Mouse (Mus musculus) embryonic fibroblast, embryonic 13.5 days (primary cell): ENCODE data around the gene Alg14. TPM values are rescaled to one million over a fixed set of nuclear protein-coding genes. Genes with fewer than 3 reads are reported as not detected.

Source experiments
- H3K27ac ChIP-seq: 2 replicates; pipeline ENCODE4 v1.5.1; 2012; ENCODE audit warnings: low read length, control low read depth, inconsistent platforms; ENCODE audit not compliant: insufficient read depth
- H3K4me1 ChIP-seq: 2 replicates; pipeline ENCODE4 v1.6.1; 2011; ENCODE audit warnings: low read length; ENCODE audit not compliant: control insufficient read depth, insufficient read depth
- H3K4me3 ChIP-seq: 2 replicates; pipeline ENCODE4 v1.5.1; 2011; ENCODE audit warnings: mild to moderate bottlenecking, control low read depth, low read length; ENCODE audit not compliant: insufficient read depth
- CTCF ChIP-seq: IDR thresholded peaks from 2 replicates; pipeline ENCODE4 v1.5.1; 2011; ENCODE audit warnings: mild to moderate bottlenecking, control low read depth, low read length, moderate library complexity, borderline replicate concordance; ENCODE audit not compliant: insufficient read depth
- POLR2A ChIP-seq: IDR thresholded peaks from 2 replicates; pipeline ENCODE4 v1.6.1; 2011; ENCODE audit warnings: low read depth, mild to moderate bottlenecking, control low read depth, low read length, moderate library complexity
- polyA plus RNA-seq: library from polyadenylated mRNA; stranded (reverse); fragments of >200 nt; gene quantifications from 2 replicates; pipeline ENCODE4 v1.2.4, GENCODE M21; 2011; ENCODE audit warnings: low read depth; ENCODE audit not compliant: missing spikeins, insufficient read length

Alg14 gene
- polyA plus RNA-seq, 1 experiment: 49.0 TPM

DNA sequence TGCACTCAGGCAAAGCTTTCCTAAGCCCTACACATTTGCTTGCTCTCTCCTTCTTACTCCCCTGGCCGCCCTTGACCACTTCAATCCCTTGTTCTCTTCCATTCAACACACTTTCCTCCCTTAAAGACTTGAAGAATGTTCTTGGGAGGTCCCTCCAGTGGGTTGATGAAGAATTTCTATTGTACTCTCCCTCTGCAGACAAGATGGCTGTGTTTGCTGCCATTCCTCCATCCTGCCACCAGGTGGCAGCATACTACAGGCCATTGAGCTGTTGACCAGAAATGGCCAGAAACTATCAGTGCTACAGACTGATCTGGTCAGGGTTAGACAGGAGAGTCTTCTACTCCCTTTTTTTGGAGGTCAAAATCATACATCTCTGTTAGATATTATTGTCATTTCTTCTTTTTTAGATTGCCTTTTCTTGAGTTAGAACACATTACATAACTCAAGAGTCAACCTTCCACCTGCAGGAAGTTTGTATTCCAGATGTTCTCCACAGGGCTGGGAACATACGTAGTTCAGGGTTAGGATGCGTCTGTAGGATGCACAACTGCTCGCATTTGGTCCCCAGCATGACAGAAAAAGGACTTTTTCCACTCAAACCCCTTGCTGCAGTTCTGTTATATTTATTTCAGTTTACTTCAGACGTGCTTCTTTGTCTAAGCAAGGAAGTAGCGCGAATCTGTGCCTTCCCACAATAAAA lies 16.1 kb downstream of the Alg14 start:
- TF ChIP-seq POLR2A: no peak
- TF ChIP-seq CTCF: peak; percentile 89
- H3K4me1 ChIP-seq: no peaks in the 10 kb centered on the region
- H3K27ac ChIP-seq: no peak overlapping the region
- no peak overlapping the region for H3K4me3 ChIP-seq

DNA sequence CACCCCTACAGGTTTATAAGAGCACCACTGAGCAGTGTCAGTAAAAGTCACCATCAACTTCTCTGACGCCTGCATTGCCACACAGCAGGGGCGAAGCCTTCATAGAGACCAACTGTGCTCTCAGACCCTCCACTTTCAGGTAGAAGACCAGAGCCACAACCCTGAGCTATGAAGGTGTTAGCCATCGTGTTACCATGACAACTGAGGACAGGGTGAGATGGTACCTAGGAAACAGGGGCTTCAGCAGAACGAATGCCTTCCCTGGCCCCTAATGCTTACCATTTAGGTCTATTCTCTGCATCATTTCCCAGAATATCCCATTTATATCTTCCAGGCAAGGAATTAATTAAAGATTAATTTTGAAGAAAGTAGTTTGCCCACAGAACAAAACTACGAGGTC lies 17.4 kb downstream of the Alg14 start:
- Histone ChIP-seq H3K27ac (no peak overlapping the region), H3K4me3 (no peak overlapping the region), H3K4me1 (peaks cover 2% of the 10 kb centered on the region; the same call in 1 of the 2 replicates)
- TF ChIP-seq CTCF: no peak
- TF ChIP-seq POLR2A: no peak

DNA sequence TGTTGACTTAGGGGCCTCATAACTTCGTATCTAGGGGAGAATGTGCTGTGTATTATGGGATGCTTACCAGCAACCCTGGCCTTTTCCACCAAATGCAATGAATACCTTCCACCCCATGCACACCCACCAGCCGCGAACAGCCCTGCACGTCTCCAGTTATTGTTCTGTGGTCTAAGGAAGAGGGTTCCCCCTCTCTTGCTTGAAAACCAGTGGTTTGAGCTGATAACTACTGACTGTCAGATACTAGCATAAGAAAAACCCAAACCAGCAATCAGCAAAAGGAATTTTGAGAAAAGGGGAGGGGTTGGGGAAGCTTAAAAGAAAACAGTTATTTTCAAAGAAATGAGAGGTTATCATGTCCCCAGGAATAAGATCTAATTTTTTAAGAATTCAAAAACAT lies 17.9 kb downstream of the Alg14 start:
- no peak overlapping the region for H3K4me3 ChIP-seq
- peaks cover 2% of the 10 kb centered on the region; the same call in 1 of the 2 replicates for H3K4me1 ChIP-seq
- TF ChIP-seq CTCF (no peak), POLR2A (no peak)
- no peak overlapping the region for H3K27ac ChIP-seq

DNA sequence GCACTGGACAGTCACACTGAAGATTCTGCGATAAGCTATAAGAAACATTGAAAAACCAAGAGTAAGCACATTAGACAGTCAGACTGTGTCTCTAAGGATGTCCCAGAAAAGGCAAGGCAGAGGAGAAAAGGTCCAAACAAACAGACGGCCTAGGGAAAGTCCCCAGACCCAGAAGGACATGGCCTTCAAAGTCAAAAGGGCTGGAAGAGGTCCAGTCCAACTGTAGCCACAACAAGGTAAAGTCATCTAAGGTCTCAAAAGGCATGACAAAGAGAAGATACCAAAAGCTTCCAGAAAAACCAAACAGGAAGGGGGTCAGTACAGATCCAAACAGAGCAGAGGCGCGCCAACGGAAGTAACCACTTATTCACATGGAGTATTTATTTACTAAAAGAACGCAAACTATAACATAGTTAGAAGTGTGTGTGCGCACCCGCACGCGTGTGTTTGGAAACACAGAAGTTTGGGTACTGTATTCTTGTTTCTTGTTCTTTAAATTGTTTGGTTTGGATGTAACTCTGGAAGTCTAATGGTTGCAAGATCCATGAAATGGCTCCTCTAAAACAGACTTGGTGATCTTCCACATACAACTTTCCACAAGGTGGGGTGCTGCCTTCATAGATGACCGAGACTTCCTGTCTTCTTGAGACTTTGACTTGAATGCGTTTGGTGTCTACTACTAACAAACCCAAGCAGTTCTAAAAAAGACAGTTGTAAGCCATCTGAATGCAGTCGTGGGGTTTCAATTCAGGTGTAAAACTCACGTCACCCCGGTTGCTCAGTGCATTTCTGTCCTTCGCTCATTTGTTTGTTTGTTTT lies 18.5 kb downstream of the Alg14 start:
- Histone ChIP-seq H3K27ac (no peak overlapping the region), H3K4me1 (peaks cover 2% of the 10 kb centered on the region; the same call in 1 of the 2 replicates), H3K4me3 (no peak overlapping the region)
- TF ChIP-seq CTCF (no peak), POLR2A (no peak)

DNA sequence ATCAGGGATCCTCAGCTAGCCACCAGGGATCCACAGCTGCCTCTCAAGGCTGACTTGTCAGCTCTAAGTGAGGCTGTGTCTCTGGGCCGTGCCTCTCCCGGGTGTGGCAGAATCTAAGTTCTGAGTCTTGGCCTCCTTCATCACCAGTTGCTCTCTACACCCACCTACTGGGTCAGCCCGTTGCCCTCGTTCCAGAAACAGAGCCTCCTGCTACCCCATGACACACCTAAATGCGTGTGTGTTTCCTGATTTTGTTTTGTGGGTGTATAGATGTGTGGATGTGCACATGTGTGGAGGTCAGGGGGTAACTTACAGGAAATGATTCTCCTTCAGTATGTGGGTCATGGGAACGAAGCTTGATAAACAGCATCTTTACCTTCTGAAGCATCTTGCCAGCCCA lies 20.9 kb downstream of the Alg14 start:
- Histone ChIP-seq H3K27ac (no peak overlapping the region), H3K4me3 (no peak overlapping the region), H3K4me1 (peaks cover 2% of the 10 kb centered on the region; the same call in 1 of the 2 replicates)
- no peak for TF ChIP-seq POLR2A
- TF ChIP-seq CTCF: no peak

DNA sequence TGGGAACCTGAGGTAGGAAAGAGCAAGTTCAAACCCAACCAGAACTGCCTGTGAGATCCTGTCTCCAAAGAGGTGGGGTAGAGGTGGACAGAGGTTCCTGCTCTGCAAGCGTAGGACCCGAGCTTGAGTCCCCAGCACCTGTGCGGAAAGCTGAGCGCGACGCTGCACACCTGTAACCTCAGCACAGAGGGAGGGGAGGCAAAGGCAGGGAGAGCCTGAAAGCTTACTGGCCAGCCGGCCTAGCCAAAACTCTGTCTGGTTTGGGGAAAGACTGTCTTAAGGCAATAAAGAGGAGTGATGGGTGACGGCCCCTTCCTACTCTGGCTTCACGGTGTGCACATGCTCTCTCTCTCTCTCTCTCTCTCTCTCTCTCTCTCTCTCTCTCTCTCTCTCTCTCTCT lies 21.4 kb downstream of the Alg14 start:
- TF ChIP-seq CTCF (no peak), POLR2A (no peak)
- Histone ChIP-seq H3K4me3 (no peak overlapping the region), H3K27ac (no peak overlapping the region), H3K4me1 (peaks cover 2% of the 10 kb centered on the region; the same call in 1 of the 2 replicates)

DNA sequence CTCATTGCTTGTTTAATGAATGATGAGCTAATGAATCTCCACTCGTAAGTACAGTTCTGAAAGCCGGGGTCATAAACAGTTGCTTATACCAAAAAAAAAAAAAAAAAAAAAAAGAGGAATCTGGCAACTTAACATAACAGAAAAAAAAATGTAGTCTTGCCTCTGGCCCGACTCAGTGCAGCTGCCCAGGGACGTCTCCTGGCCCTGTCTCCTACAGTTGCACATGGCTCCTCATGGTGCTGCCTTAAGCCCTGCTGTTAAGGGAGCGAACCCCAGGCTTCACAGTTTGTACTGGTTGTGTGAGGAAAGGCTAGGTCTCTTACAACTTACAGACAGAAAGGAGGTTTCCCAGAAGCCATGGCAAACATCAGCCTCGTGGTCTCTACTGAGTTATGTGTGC lies 22.6 kb downstream of the Alg14 start:
- TF ChIP-seq CTCF (no peak), POLR2A (no peak)
- H3K4me3 ChIP-seq: no peak overlapping the region

DNA sequence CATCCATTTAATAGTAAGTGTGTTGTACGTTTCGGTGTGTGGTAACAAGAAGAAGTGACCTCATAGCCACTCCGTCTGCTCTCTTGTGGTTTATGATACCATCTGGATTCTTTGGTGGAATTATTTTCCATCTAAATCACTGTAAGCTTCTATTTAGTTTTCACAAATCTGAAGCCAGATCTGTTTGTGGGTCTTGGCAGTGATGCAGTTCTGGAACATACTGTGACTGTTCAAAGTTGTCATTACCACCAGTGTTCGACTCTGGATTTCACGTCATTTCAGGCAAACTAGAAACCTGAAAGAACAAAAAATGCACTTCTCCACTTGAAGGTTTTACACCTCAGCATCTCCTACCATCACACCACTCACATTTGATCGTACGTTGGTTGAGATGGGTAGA lies 23.9 kb downstream of the Alg14 start:
- Histone ChIP-seq H3K4me1 (peaks cover 2% of the 10 kb centered on the region; the same call in 1 of the 2 replicates), H3K4me3 (no peak overlapping the region), H3K27ac (peak overlapping the region; percentile 6; the same call in 1 of the 2 replicates)
- no peak for TF ChIP-seq CTCF
- no peak for TF ChIP-seq POLR2A

More for the DNA sequence above, 22.6 kb downstream of the Alg14 start:
- Histone ChIP-seq H3K4me1 (peaks cover 2% of the 10 kb centered on the region; the same call in 1 of the 2 replicates), H3K27ac (peak overlapping the region; percentile 25; the same call in 1 of the 2 replicates)

DNA sequence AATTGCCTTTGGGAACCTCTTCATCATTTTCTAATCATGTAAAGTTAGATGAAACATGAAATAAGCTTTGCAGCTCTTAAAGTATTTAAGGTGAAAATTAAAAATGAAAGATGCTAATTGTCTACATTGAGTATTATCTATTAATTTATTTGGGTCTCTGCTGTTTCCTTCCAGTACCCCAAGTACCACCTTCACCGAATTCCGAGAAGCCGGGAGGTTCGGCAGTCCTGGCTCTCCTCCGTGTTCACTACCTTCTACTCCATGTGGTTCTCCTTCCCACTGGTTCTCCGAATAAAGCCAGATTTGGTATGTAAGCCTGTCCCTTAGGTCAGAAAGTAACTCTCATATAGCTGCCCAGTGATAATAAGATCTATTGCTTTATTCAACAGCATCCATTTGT lies 28.3 kb downstream of the Alg14 start:
- H3K4me1 ChIP-seq: no peaks in the 10 kb centered on the region
- TF ChIP-seq POLR2A: no peak
- TF ChIP-seq CTCF: no peak
- no peak overlapping the region for H3K27ac ChIP-seq
- H3K4me3 ChIP-seq: no peak overlapping the region

DNA sequence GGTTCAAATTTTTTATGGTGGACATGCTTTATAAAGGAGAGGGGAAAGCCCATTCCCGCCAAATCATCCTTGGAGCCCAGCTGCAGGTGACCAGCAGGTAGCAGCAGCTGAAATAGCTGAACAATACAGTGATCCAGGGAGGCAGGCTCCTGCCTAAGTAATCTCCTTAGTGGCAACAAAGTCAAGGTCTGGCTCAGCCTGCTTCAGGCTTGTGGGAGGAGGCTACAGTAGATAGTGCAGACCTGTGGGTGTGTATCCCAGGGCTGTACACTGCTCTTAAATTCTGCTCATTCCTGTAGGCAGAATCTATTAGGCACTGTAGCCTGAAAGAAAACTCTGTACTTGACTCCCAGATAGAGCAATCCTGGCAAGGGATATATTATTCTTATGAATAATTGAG lies 29.3 kb downstream of the Alg14 start:
- TF ChIP-seq CTCF: no peak
- TF ChIP-seq POLR2A: no peak
- Histone ChIP-seq H3K4me1 (no peaks in the 10 kb centered on the region), H3K4me3 (no peak overlapping the region), H3K27ac (peak overlapping the region; percentile 81)
